Mouse (Mus musculus) MEL (cell line): ENCODE results near the gene Rsbn1. TPM values are rescaled to one million over a fixed set of nuclear protein-coding genes. Genes with fewer than 3 reads are reported as not detected.

ENCODE experiments used
- DNase-seq: peaks from one replicate; pipeline ENCODE4 v3.0.0; 2011; ENCODE audit warnings: low read depth, low spot score
- H3K27ac ChIP-seq: 2 replicates; pipeline ENCODE4 v1.5.1; 2012; ENCODE audit warnings: low read depth, mild to moderate bottlenecking, control low read depth, low read length, moderate library complexity; ENCODE audit not compliant: control insufficient read depth
- H3K27me3 ChIP-seq, 2 experiments: fragments of 150-350 bp in 1 of 2; sonication (generic) in 1 of 2; 2 replicates each; pipeline ENCODE4 v1.6.1; 2012; ENCODE audit warnings: low read length in 2 of 2, mild to moderate bottlenecking in 2 of 2, improper control_type of control experiment in 1 of 2, moderate library complexity in 1 of 2; ENCODE audit not compliant: insufficient read depth in 2 of 2, control insufficient read depth in 1 of 2
- H3K36me3 ChIP-seq, 2 experiments: 2 replicates each; pipeline ENCODE4 v1.6.1; 2012 to 2014; ENCODE audit warnings: low read length in 2 of 2, improper control_type of control experiment in 1 of 2, inconsistent platforms in 1 of 2, mild to moderate bottlenecking in 1 of 2; ENCODE audit not compliant: insufficient read depth in 2 of 2, control insufficient read depth in 1 of 2
- H3K4me1 ChIP-seq, 2 experiments: fragments of 150-350 bp in 1 of 2; sonication (generic) in 1 of 2; 2 replicates each; pipeline ENCODE4 v1.6.1; 2012; ENCODE audit warnings: low read length in 2 of 2, improper control_type of control experiment in 1 of 2, mild to moderate bottlenecking in 1 of 2; ENCODE audit not compliant: insufficient read depth in 2 of 2, control insufficient read depth in 1 of 2
- H3K4me3 ChIP-seq, 2 experiments: fragments of 150-350 bp in 1 of 2; sonication (generic) in 1 of 2; 2 replicates each; pipeline ENCODE4 v1.5.1; 2012; ENCODE audit warnings: low read depth in 2 of 2, low read length in 2 of 2, mild to moderate bottlenecking in 2 of 2, moderate library complexity in 2 of 2, control low read depth in 1 of 2, improper control_type of control experiment in 1 of 2; ENCODE audit not compliant: control insufficient read depth in 1 of 2, insufficient read depth in 1 of 2
- H3K79me2 ChIP-seq: 2 replicates; pipeline ENCODE4 v1.6.1; 2012; ENCODE audit warnings: mild to moderate bottlenecking, low read length, moderate library complexity; ENCODE audit not compliant: control insufficient read depth, poor library complexity, insufficient read depth
- H3K9ac ChIP-seq: 2 replicates; pipeline ENCODE4 v1.6.1; 2012; ENCODE audit warnings: low read depth, mild to moderate bottlenecking, control low read depth, low read length, moderate library complexity; ENCODE audit not compliant: control insufficient read depth, poor library complexity, severe bottlenecking
- H3K9me3 ChIP-seq: fragments of 150-350 bp; sonication (generic); replicated peaks from 2 replicates; pipeline ENCODE4 v1.6.1; 2012; ENCODE audit warnings: mild to moderate bottlenecking, low read length, improper control_type of control experiment, moderate library complexity; ENCODE audit not compliant: insufficient read depth
- CTCF ChIP-seq, 3 experiments: IDR thresholded peaks in 2 of 3; conservative IDR thresholded peaks in 1 of 3; 2 replicates each; pipeline ENCODE4 v1.5.1; 2011 to 2012; ENCODE audit warnings: low read length in 3 of 3, low read depth in 2 of 3, mild to moderate bottlenecking in 2 of 3, improper control_type of control experiment in 1 of 3, inconsistent platforms in 1 of 3, mixed read lengths in 1 of 3, moderate library complexity in 1 of 3; ENCODE audit not compliant: control insufficient read depth in 1 of 3, insufficient read depth in 1 of 3, poor library complexity in 1 of 3, severe bottlenecking in 1 of 3
- E2F4 ChIP-seq: IDR thresholded peaks from 2 replicates; pipeline ENCODE4 v1.6.1; 2011; ENCODE audit warnings: low read depth, low read length, improper control_type of control experiment, borderline replicate concordance
- EP300 ChIP-seq, 2 experiments: IDR thresholded peaks; 2 replicates each; pipeline ENCODE4 v1.6.1; 2011; ENCODE audit warnings: improper control_type of control experiment in 2 of 2, low read length in 2 of 2, low read depth in 1 of 2, mild to moderate bottlenecking in 1 of 2
- GABPA ChIP-seq: IDR thresholded peaks from 2 replicates; pipeline ENCODE4 v1.6.1; 2012; ENCODE audit warnings: low read depth, mild to moderate bottlenecking, inconsistent platforms, low read length, improper control_type of control experiment, moderate library complexity
- MAFK ChIP-seq: IDR thresholded peaks from 2 replicates; pipeline ENCODE4 v1.6.1; 2011; ENCODE audit warnings: low read depth, mild to moderate bottlenecking, low read length, improper control_type of control experiment, borderline replicate concordance
- MAZ ChIP-seq: IDR thresholded peaks from 2 replicates; pipeline ENCODE4 v1.6.1; 2012; ENCODE audit warnings: low read depth, mild to moderate bottlenecking, inconsistent platforms, low read length, improper control_type of control experiment
- MEF2A ChIP-seq: IDR thresholded peaks from 2 replicates; pipeline ENCODE4 v1.6.1; 2014; ENCODE audit warnings: low read depth, mild to moderate bottlenecking, inconsistent platforms, low read length, improper control_type of control experiment; ENCODE audit not compliant: poor library complexity, insufficient replicate concordance, severe bottlenecking; ENCODE audit errors: extremely low read depth
- MYB ChIP-seq: IDR thresholded peaks from 2 replicates; pipeline ENCODE4 v1.6.1; 2011; ENCODE audit warnings: mild to moderate bottlenecking, low read depth, low read length, improper control_type of control experiment
- MYC ChIP-seq: IDR thresholded peaks from 2 replicates; pipeline ENCODE4 v1.6.1; 2011; ENCODE audit warnings: low read depth, mild to moderate bottlenecking, low read length, improper control_type of control experiment, moderate library complexity
- RAD21 ChIP-seq: IDR thresholded peaks from 2 replicates; pipeline ENCODE4 v1.6.1; 2011; ENCODE audit warnings: mild to moderate bottlenecking, low read depth, low read length, improper control_type of control experiment
- TBP ChIP-seq: IDR thresholded peaks from 2 replicates; pipeline ENCODE4 v1.8.0; 2011; ENCODE audit warnings: low read depth, low read length, improper control_type of control experiment
- ZNF384 ChIP-seq: IDR thresholded peaks from 2 replicates; pipeline ENCODE4 v1.6.1; 2012; ENCODE audit warnings: low read depth, mild to moderate bottlenecking, inconsistent platforms, low read length, improper control_type of control experiment
- polyA plus RNA-seq, 2 experiments: library from polyadenylated mRNA; stranded (reverse) in 1 of 2; unstranded in 1 of 2; fragments of >175 nt in 1 of 2; fragments of >200 nt in 1 of 2; gene quantifications; 2 replicates each; pipeline versions ENCODE4 v1.2.1 to v1.2.4; 2012; ENCODE audit warnings: low replicate concordance in 2 of 2, low read depth in 1 of 2; ENCODE audit not compliant: insufficient read length in 2 of 2, insufficient read depth in 1 of 2, missing spikeins in 1 of 2
- total RNA-seq: library from RNA; depleted of rRNA; stranded (reverse); fragments of 300-350 nt; gene quantifications from 2 replicates; pipeline ENCODE4 v1.2.3, GENCODE M21; 2012

Rsbn1 gene
- total and polyA plus RNA-seq, 3 experiments: 10.5 to 37.3 (median 10.8) TPM

- Histone ChIP-seq H3K27me3 (no peaks in the 10 kb centered on the region), H3K9me3 (no peaks in the 10 kb centered on the region), H3K79me2 (no peaks in the 10 kb centered on the region), H3K4me1 (no peaks in the 10 kb centered on the region), H3K4me3 (no peak overlapping the region), H3K36me3 (peaks cover 0 to 12% of the 10 kb centered on the region in 2 experiments; a peak in 2 of 4 replicates), H3K27ac (no peak overlapping the region), H3K9ac (no peak overlapping the region)
- TF ChIP-seq EP300 (IDR thresholded peaks at IDR 0.05; ENCODE audit: low read depth in 1 of 2, low read length in 2 of 2): no peak
- TF ChIP-seq MEF2A: no peak
- TF ChIP-seq TBP: no peak
- no peak for TF ChIP-seq GABPA
- no peak for TF ChIP-seq MAFK
- TF ChIP-seq CTCF (IDR thresholded peaks at IDR 0.05 in 2 of 3, conservative IDR thresholded peaks at IDR 0.05 in 1 of 3; ENCODE audit: control insufficient read depth in 1 of 3, insufficient read depth in 1 of 3, low read depth in 2 of 3, low read length in 3 of 3, poor library complexity in 1 of 3, severe bottlenecking in 1 of 3): no peak
- DNase-seq: no peak
Observed at GRCm38 (mm10) chr3:103985194-103985593, 71.3 kb downstream of the Rsbn1 start.

DNA sequence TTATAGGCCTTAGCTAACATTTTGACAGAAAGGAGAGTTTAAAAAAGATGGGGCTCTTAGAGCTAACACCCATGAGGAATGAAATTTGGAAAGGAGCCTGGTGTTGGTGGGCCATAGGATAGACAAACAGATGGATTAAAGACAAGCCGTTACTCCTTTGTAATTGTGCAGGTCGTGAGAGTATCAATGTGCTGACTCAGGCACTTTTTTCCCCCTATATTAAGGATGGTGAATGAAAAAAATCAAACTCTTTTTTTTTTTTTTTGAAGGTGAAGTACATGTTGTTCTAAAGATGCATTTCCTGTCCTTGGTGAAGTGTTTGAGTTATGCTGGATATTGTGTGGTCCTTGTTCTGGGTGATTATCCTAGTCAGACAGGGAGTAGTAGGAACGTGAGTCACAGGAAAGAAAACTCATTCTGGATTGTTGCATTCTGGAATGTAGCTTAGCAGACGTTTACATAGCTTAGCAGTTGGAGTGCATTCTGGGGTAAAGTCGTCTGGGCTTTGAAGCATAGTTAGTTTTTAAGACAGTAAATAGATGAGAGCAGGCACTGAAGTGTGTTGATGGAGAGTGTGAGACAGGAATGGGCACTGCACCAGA lies 74.0 kb downstream of the Rsbn1 start:
- H3K4me1 ChIP-seq: no peaks in the 10 kb centered on the region
- H3K9ac ChIP-seq: no peak overlapping the region
- no peak overlapping the region for H3K27ac ChIP-seq
- H3K9me3 ChIP-seq: no peaks in the 10 kb centered on the region
- no peaks in the 10 kb centered on the region for H3K27me3 ChIP-seq
- TF ChIP-seq MYB (no peak), MAFK (0 out of 2 replicates have a peak, but pooled peaks have one; percentile 38)
- H3K79me2 ChIP-seq: no peaks in the 10 kb centered on the region
- no peak overlapping the region for H3K4me3 ChIP-seq
- peaks cover 0 to 10% of the 10 kb centered on the region in 2 experiments; a peak in 2 of 4 replicates for H3K36me3 ChIP-seq
- DNase-seq: no peak

DNA sequence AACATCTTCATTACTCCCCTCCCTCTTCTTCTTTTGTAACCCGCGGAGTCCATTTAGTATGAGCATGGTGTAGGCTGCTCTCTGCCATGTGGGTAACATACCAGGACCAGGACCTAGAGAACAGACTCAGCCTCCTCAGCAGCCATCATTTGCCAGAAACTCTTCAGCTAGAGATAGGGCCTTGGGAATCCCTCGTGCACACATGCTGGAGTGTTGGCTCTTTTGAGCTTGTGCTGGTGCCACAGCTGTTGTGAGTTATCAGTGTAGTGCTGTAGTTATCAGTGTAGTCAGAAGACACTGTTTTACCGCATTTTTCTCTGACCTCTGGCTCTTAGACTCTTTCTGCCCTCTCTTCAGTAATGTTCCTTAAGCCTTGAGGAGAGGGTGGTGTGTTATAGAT lies 75.4 kb downstream of the Rsbn1 start:
- H3K27ac ChIP-seq: no peak overlapping the region
- no peak for DNase-seq
- H3K4me1 ChIP-seq: no peaks in the 10 kb centered on the region
- no peak overlapping the region for H3K4me3 ChIP-seq
- H3K9me3 ChIP-seq: no peaks in the 10 kb centered on the region
- TF ChIP-seq MAZ (no peak), E2F4 (no peak), ZNF384 (no peak), RAD21 (no peak), MYC (no peak)
- TF ChIP-seq, all 39 proteins: peak for 0
- Histone ChIP-seq H3K36me3 (peaks cover 0 to 8% of the 10 kb centered on the region in 2 experiments; a peak in 2 of 4 replicates), H3K9ac (no peak overlapping the region), H3K79me2 (no peaks in the 10 kb centered on the region), H3K27me3 (no peaks in the 10 kb centered on the region)
